Mouse (Mus musculus): ENCODE measurements at regions not wholly inside any gene's neighbourhood (a gene's known extent, or its start where the extent isn't known, plus 50 kb on each side); places are given as distances from the start of the nearest gene placed in this dataset.

- TF ChIP-seq CHD2 (IDR thresholded peaks at IDR 0.05; ENCODE audit: low read depth, low read length) (no peak), ZC3H11A (IDR thresholded peaks at IDR 0.05; ENCODE audit: borderline replicate concordance, low read depth, low read length) (no peak), MAFK (IDR thresholded peaks at IDR 0.05; ENCODE audit: insufficient read depth, low read depth, low read length) (no peak), HCFC1 (IDR thresholded peaks at IDR 0.05; ENCODE audit: borderline replicate concordance, insufficient read depth, low read length) (no peak), ZNF384 (IDR thresholded peaks at IDR 0.05; ENCODE audit: low read depth, low read length) (no peak)
These were observed 78.9 kb upstream of the Gm9887 start for GRCm38 (mm10) chr12:69451110-69451509.

Measured in ES-E14 (cell line).